Mouse (Mus musculus) gastrocnemius, postnatal 4 days (tissue): ENCODE results near the gene Atg7. TPM values are rescaled to one million over a fixed set of nuclear protein-coding genes. Genes with fewer than 3 reads are reported as not detected.
"Not testable (repeated sequence)": the region's sequence is repeated elsewhere in the genome, so short reads cannot be mapped to it uniquely, and the experiment has no call there.

ENCODE experiments used
- DNase-seq, 2 experiments: peaks; one replicate each; pipeline ENCODE4 v3.0.0; 2021 to 2022; ENCODE audit warnings: low spot score in 2 of 2, mixed read lengths in 2 of 2
- total RNA-seq, 2 experiments: library from RNA; stranded (reverse); gene quantifications; 2 replicates each; pipeline ENCODE4 v1.2.3; 2021

Atg7 gene
- total RNA-seq, 2 experiments from 2014 or later = 12.4 to 15.8 TPM

DNA sequence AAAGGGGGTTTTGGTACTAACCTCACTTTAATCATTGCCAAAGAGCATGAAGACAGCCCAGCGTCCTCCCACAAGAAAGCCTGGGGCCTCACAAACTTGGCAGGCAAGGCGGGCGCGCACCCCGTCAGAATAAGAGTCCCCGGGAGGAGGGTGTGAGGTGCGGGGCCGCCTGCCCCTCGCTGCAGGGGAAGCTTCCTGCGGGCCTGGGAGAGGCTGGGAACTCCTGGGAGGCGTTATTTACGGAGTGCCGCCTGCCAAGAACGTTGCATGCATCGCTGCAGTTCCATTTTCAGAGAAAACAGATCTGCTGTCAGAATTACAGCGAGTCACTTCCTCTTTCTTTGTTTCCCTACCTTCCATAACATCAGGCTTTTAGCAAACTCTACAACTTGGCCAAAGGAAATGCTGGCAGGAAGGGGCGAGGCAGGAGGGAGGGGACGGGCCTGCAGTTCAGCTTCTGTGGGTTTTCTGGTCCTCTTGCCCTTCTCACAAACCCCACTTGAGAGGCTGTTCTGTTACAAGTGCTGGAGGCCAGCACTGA, 232.2 kb downstream of the Atg7 start:
- peak; percentile 90 to 96 for DNase-seq

- DNase-seq = no peak
These were observed 233.1 kb downstream of the Atg7 start for GRCm38 (mm10) chr6:114876033-114876432.

DNA sequence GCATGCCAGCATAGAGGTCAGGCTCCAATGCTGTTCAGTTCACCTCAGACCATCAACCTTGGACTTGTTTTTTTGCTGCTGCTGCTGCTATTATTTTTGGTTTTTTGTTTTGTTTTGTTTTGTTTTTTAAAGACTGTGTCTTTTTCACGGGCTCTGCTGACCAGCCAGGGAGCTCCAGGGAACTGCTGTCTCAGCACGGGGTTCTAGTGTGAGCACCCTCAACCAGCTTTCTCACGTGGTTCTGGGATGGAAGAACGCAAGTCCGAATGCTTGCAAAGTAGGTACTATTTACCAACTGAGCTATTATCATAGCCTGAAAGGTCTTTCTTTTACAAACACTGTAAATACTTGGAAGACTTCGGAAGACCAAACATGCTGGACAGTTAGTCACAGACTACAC, 233.6 kb downstream of the Atg7 start:
- no peak for DNase-seq

- no peak for DNase-seq
These were observed 236.1 kb downstream of the Atg7 start for GRCm38 (mm10) chr6:114878841-114879520.

GRCm38 (mm10) chr6:114880798-114881197, 237.9 kb downstream of the Atg7 start:
- DNase-seq = no peak

GRCm38 (mm10) chr6:114882212-114882611, 239.3 kb downstream of the Atg7 start:
- no peak for DNase-seq

GRCm38 (mm10) chr6:114882675-114883074, 239.8 kb downstream of the Atg7 start:
- no peak for DNase-seq

- peak in 1 of 2 experiments; percentile 70 for DNase-seq
These were observed 240.4 kb downstream of the Atg7 start for GRCm38 (mm10) chr6:114883261-114883740.

DNA sequence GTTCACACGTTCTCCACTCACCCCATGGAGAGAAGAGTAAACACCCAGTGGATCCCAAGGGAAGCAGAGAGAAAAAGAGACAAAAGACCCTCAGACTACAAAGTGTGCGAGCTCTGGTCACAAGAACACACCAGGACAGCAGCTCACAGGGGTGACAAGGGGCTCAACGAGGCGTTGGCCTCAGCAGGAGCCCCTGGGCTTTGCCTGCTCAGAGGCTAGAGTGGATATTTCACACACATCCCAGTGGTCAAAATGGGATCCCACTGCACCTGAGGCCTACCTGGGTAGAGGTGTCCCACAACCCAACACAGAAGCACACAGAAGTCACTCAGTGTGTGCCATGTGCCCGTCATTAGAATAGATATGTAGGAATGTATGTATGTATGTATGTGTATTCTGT, 242.2 kb downstream of the Atg7 start:
- DNase-seq = no peak

GRCm38 (mm10) chr6:114886012-114886411, 243.1 kb downstream of the Atg7 start:
- DNase-seq = no peak

GRCm38 (mm10) chr6:114886504-114887361, 243.8 kb downstream of the Atg7 start:
- no peak for DNase-seq

- DNase-seq = peak; percentile 63 to 82
These were observed 246.0 kb downstream of the Atg7 start for GRCm38 (mm10) chr6:114888922-114889321.

DNA sequence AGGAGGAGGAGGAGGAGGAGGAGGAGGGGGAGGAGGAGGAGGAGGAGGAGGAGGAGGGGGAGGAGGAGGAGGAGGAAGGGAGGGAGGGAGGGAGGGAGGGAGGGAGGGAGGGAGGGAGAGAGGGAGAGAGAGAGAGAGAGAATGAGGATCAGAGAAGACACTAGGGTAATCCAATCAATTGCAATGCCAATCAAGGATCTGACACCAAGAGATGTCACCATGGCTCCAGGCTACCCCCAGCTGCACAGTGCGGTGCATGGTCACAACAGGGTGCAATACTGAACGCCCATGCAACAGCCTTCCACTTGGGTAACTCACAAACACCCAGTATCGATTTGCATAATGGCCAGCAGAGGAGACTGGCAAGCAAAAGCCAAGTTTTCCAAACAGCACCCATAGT, 247.1 kb downstream of the Atg7 start:
- not testable (repeated sequence) for DNase-seq

GRCm38 (mm10) chr6:114890411-114891115, 247.7 kb downstream of the Atg7 start:
- DNase-seq = peak; percentile 65 to 80

DNA sequence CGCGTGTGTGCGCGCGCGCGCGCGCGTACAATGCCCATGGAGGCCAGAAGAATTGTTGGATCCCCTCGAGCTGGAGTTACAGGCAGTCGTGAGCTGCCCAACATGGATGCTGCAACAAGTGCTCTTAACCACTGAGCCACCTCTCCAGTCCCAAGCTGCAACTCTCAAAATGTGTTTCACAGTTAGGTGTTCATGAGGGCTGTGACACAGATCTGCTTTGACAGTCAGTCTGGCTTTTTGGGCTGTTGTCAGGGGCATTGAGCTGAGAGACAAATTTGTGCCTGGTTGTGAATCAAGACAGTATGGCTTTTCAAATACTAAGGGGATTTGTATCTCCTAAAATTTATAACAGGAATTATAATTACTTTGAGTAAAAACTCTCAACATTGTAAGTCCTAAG, 248.4 kb downstream of the Atg7 start:
- no peak for DNase-seq

DNA sequence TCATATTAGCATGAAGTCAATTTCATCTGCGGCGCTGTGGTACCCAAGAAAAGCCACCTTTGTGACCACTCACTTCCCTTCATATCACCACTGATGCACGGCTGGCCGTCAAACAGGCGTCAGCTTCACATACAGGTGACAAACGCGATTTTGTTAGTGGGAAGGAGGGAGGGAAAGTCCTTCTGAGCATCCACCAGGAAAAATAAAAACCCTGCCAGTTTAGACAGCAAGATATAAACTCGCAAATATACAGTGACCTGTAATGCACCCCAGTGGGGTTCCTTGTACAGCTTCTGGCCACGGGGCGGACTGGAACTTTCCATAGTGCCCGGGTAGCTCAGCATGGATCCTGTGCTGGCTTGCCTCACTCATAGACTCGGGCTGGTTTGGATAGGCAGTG, 248.9 kb downstream of the Atg7 start:
- no peak for DNase-seq

DNA sequence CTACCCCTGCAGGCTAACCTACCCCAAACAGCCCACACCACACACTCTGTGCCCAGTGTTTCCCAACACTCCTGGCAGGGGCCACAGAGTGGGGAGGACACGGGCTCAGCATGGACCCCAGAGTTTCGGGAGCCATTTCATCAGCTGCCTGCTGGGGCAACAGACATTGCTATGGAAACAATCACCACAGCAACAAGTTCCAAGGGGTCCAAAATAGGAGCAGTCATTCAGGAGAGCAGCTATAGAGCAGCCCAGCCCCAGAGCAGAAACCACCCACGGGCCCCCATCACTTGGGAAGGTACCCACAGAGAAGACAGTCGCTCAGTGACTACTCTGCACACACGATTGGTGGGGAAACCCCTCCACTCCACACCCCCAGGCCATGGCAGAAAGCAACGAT, 249.5 kb downstream of the Atg7 start:
- DNase-seq = no peak

- DNase-seq = no peak
These were observed 250.7 kb downstream of the Atg7 start for GRCm38 (mm10) chr6:114893427-114894209.

DNA sequence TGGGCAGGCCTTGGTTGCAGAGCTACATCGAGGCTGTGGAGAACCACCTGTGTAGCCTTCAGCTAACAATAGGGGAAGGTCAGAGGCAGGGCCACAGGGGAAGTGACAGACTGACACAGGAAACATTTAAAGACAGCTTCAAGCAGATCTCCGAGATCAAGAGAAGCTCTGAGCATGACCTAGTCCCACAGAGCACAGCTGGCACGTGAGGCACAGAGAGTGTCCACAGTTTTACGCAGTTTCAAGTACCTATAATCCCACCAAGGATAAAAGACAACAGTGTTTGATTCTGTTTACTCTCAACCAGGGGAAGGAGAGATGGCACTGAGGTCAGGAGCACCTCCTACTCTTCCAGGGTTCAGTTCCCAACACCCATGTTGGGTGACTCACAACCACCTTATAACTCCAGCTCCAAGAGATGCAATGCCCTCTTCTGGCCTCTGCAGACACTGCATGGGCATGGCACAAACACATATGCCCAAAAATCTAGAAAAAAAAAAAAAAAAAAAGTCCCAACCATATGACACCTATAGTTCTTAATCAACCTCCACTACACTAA, 251.7 kb downstream of the Atg7 start:
- no peak for DNase-seq

DNA sequence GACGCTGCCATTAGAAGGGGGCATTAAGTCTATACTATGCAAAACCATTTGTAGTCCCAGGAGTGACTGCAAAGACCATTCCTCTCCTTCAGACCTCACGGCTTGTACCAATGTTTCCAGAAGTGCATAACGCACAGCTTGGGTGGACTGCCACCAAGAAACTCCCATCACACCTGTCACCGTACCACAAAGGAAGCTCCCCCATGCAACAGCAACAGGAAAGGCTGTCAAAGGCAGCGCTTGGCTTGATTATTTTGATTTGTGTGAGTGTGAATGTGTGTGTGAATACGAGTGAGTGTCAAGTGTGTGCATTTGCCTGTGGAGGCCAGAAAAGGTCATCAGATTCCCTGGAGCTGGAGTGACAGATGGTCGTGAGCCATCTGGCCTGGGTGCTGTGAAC, 252.3 kb downstream of the Atg7 start:
- no peak for DNase-seq
